8 mouse cellular contexts compared by ENCODE assay signal in genomic region chr7:44496771-44497109, GRCm38 (mm10). TPM values are rescaled to one million over a fixed set of nuclear protein-coding genes. Genes with fewer than 3 reads are reported as not detected.
A peak's percentile ranks its signal among the peaks of the same experiment; 100 is the strongest.
DNase-seq lines count a peak whose midpoint lies in the region; ATAC-seq and TF ChIP-seq lines count a peak whose summit lies in the region.

No protein-coding gene starts in this region.

- WGBS in liver, adult 2 months: 2% methylated on average over 26 of the region's 26 CpGs
- under 1% methylated on average over 26 of the region's 26 CpGs for WGBS in embryonic facial prominence, embryonic 12.5 days
- 1% methylated on average over 26 of the region's 26 CpGs for WGBS in intestine, embryonic 14.5 days

- no peaks in the 10 kb centered on the region for H3K9me3 ChIP-seq in embryonic facial prominence, embryonic 12.5 days
- H3K9me3 ChIP-seq in intestine, embryonic 14.5 days (ENCODE audit: control insufficient read depth, low read length): no peaks in the 10 kb centered on the region

- H3K36me3 ChIP-seq in liver, adult 2 months (ENCODE audit: control insufficient read depth, insufficient read depth, low read length): no peaks in the 10 kb centered on the region
- H3K36me3 ChIP-seq in embryonic facial prominence, embryonic 12.5 days: peaks cover 24% of the 10 kb centered on the region
- H3K36me3 ChIP-seq in intestine, embryonic 14.5 days (ENCODE audit: control insufficient read depth, insufficient read depth, low read length): peaks cover 26% of the 10 kb centered on the region
- H3K36me3 ChIP-seq in myocyte (ENCODE audit: control insufficient read depth, insufficient read depth): no peaks in the 10 kb centered on the region

- ATAC-seq in embryonic facial prominence, embryonic 12.5 days (ENCODE audit: insufficient number of reproducible peaks, insufficient read depth, low FRiP score, low TSS enrichment): no peak
- no peak for ATAC-seq in intestine, embryonic 14.5 days (replicated peaks; ENCODE audit: low FRiP score, low TSS enrichment, low read depth)
- ATAC-seq in granulocyte monocyte progenitor cell, adult 5-6 weeks (replicated peaks; ENCODE audit: poor library complexity, severe bottlenecking): no peak; the same call in 1 of the 2 replicates

- H3K79me2 ChIP-seq in liver, adult 2 months (ENCODE audit: control insufficient read depth, insufficient read depth, low read length): peaks cover 8% of the 10 kb centered on the region; the same call in 1 of the 2 replicates
- peaks cover 11% of the 10 kb centered on the region for H3K79me2 ChIP-seq in myocyte (ENCODE audit: control insufficient read depth, insufficient read depth)

- peaks cover 25% of the 10 kb centered on the region for H3K4me1 ChIP-seq in liver, adult 2 months (ENCODE audit: control insufficient read depth, insufficient read depth, low read length)
- H3K4me1 ChIP-seq in embryonic facial prominence, embryonic 12.5 days: peaks cover 12% of the 10 kb centered on the region
- H3K4me1 ChIP-seq in intestine, embryonic 14.5 days (replicated peaks; ENCODE audit: control insufficient read depth, insufficient read depth, low read length): peaks cover 9% of the 10 kb centered on the region

- peak overlapping the region; percentile 47 for H3ac ChIP-seq in myocyte (ENCODE audit: control insufficient read depth, insufficient read length)

- peak overlapping the region; percentile 45 for H3K9ac ChIP-seq in liver, adult 2 months (ENCODE audit: low read depth, low read length)
- peak overlapping the region; percentile 74 for H3K9ac ChIP-seq in embryonic facial prominence, embryonic 12.5 days
- H3K9ac ChIP-seq in intestine, embryonic 14.5 days (ENCODE audit: low read length): peak overlapping the region; percentile 86

- DNase-seq in liver, adult 2 months (ENCODE audit: extremely low read depth, low read depth, low spot score): no peak
- no peak for DNase-seq in liver
- no peak for DNase-seq in intestine, embryonic 14.5 days (ENCODE audit: low spot score)
- no peak for DNase-seq in adipocyte (ENCODE audit: low spot score)
- DNase-seq in cerebellum, adult 9-11 months: no peak

- H3K27ac ChIP-seq in liver, adult 2 months (replicated peaks; ENCODE audit: insufficient read depth, low read depth, low read length): peak overlapping the region; percentile 25
- peak overlapping the region; percentile 94 for H3K27ac ChIP-seq in embryonic facial prominence, embryonic 12.5 days
- peak overlapping the region; percentile 94 for H3K27ac ChIP-seq in intestine, embryonic 14.5 days (ENCODE audit: low read depth)

- peak overlapping the region; percentile 67 for H3K4me3 ChIP-seq in liver, adult 2 months (ENCODE audit: insufficient read depth, low read depth, low read length)
- peak overlapping the region; percentile 68 for H3K4me3 ChIP-seq in embryonic facial prominence, embryonic 12.5 days
- H3K4me3 ChIP-seq in intestine, embryonic 14.5 days (ENCODE audit: low read depth, low read length): peak overlapping the region; percentile 92
- H3K4me3 ChIP-seq in myocyte: peak overlapping the region; percentile 53

- H3K27me3 ChIP-seq in liver, adult 2 months (ENCODE audit: control insufficient read depth, insufficient read depth, low read length): no peaks in the 10 kb centered on the region
- H3K27me3 ChIP-seq in embryonic facial prominence, embryonic 12.5 days: no peaks in the 10 kb centered on the region
- no peaks in the 10 kb centered on the region; the same call in 1 of the 2 replicates for H3K27me3 ChIP-seq in intestine, embryonic 14.5 days (replicated peaks; ENCODE audit: control insufficient read depth, insufficient read depth, low read length)
- no peaks in the 10 kb centered on the region for H3K27me3 ChIP-seq in myocyte (ENCODE audit: control insufficient read depth, insufficient read depth, insufficient read length)

- no peak for TF ChIP-seq POLR2A in liver, adult 2 months (IDR thresholded peaks at IDR 0.05; ENCODE audit: extremely low read depth, insufficient read depth, low read length)
- no peak for TF ChIP-seq POLR2A in myocyte (IDR thresholded peaks at IDR 0.05; ENCODE audit: insufficient read length, low read depth)

- H3K4me2 ChIP-seq in embryonic facial prominence, embryonic 12.5 days (replicated peaks): peak overlapping the region; percentile 68
- peak overlapping the region; percentile 92 for H3K4me2 ChIP-seq in intestine, embryonic 14.5 days (ENCODE audit: low read length)
- H3K4me2 ChIP-seq in myocyte (ENCODE audit: low read depth): peak overlapping the region; percentile 88

- TF ChIP-seq CTCF in liver, adult 2 months (IDR thresholded peaks at IDR 0.05; ENCODE audit: low read depth, low read length): no peak

TF ChIP-seq in myocyte, 11 proteins besides CTCF, POLR2A, EP300 and RAD21:
- TF ChIP-seq POLR2AphosphoS2 (IDR thresholded peaks at IDR 0.05; ENCODE audit: insufficient read length, low read depth): no peak
- no peak for TF ChIP-seq TCF12 (IDR thresholded peaks at IDR 0.05; ENCODE audit: insufficient read depth, poor library complexity, severe bottlenecking)
- TF ChIP-seq E2F4 (IDR thresholded peaks at IDR 0.05; ENCODE audit: insufficient read depth): no peak
- TF ChIP-seq USF1 (IDR thresholded peaks at IDR 0.05; ENCODE audit: low read depth): no peak
- TF ChIP-seq TCF3 (IDR thresholded peaks at IDR 0.05; ENCODE audit: insufficient read length, low read depth): no peak
- TF ChIP-seq MAX (IDR thresholded peaks at IDR 0.05; ENCODE audit: low read depth): no peak
- no peak for TF ChIP-seq MYOD1 (IDR thresholded peaks at IDR 0.05; ENCODE audit: control insufficient read depth in 1 of 3, insufficient read length in 2 of 3, low read depth in 2 of 3)
- no peak for TF ChIP-seq REST (IDR thresholded peaks at IDR 0.05; ENCODE audit: insufficient read depth, insufficient read length)

RNA-seq across cellular contexts. Expression of gene Fam71e1, which starts 0.4 kb away (rescaled TPM):
- 1.7 and 1.8 TPM in 2 replicates for total RNA-seq in liver, adult 2 months (2014; rRNA removed)
- 4.1 and 4.7 TPM in 2 replicates for polyA plus RNA-seq in liver, adult 2 months (2012; rRNA removed)
- 20.2 and 22.5 TPM in 2 replicates for polyA plus RNA-seq in embryonic facial prominence, embryonic 12.5 days (2016; fragmentation: Nextera tagmentation; extraction: Ambion mirVana)
- polyA plus RNA-seq in intestine, embryonic 14.5 days (2014; fragmentation: Nextera tagmentation; extraction: Ambion mirVana): 10.2 and 11.5 TPM in 2 replicates
- polyA plus RNA-seq in myocyte (2012; fragmentation: generic; extraction: Trizol): 1.7 TPM
- total RNA-seq in granulocyte monocyte progenitor cell, adult 5-6 weeks (2014; fragmentation: Nextera tagmentation): 12.3 TPM in 1 of 2 replicates, not detected in the other
- total RNA-seq in granulocyte monocyte progenitor cell, adult 5-6 weeks (2017): 0.67 and 3.0 TPM in 2 replicates

RNA-seq across cellular contexts. Expression of gene Emc10, which starts 0.4 kb away (rescaled TPM):
- total RNA-seq in liver, adult 2 months (2014; rRNA removed): 29.7 and 40.5 TPM in 2 replicates
- 227 and 287 TPM in 2 replicates for polyA plus RNA-seq in liver, adult 2 months (2012; rRNA removed)
- polyA plus RNA-seq in embryonic facial prominence, embryonic 12.5 days (2016; fragmentation: Nextera tagmentation; extraction: Ambion mirVana): 121 and 124 TPM in 2 replicates
- polyA plus RNA-seq in intestine, embryonic 14.5 days (2014; fragmentation: Nextera tagmentation; extraction: Ambion mirVana): 107 and 116 TPM in 2 replicates
- polyA plus RNA-seq in myocyte (2012; fragmentation: generic; extraction: Trizol): 98.2 TPM
- total RNA-seq in granulocyte monocyte progenitor cell, adult 5-6 weeks (2014; fragmentation: Nextera tagmentation): 63.1 and 126 TPM in 2 replicates
- 33.7 and 42.0 TPM in 2 replicates for total RNA-seq in granulocyte monocyte progenitor cell, adult 5-6 weeks (2017)

RNA-seq across cellular contexts. Expression of gene Mybpc2, which starts 27.7 kb away (rescaled TPM):
- total RNA-seq in liver, adult 2 months (2014; rRNA removed): 0.55 TPM in 1 of 2 replicates, not detected in the other
- polyA plus RNA-seq in liver, adult 2 months (2012; rRNA removed): not detected in 2 replicates
- polyA plus RNA-seq in embryonic facial prominence, embryonic 12.5 days (2016; fragmentation: Nextera tagmentation; extraction: Ambion mirVana): 0.06 TPM in 2 replicates
- polyA plus RNA-seq in intestine, embryonic 14.5 days (2014; fragmentation: Nextera tagmentation; extraction: Ambion mirVana): 0.28 and 0.32 TPM in 2 replicates
- polyA plus RNA-seq in myocyte (2012; fragmentation: generic; extraction: Trizol): 4.7 TPM
- total RNA-seq in granulocyte monocyte progenitor cell, adult 5-6 weeks (2014; fragmentation: Nextera tagmentation): not detected in 2 replicates
- total RNA-seq in granulocyte monocyte progenitor cell, adult 5-6 weeks (2017): not detected in 2 replicates

RNA-seq across cellular contexts. Expression of gene Josd2, which starts 29.0 kb away (rescaled TPM):
- total RNA-seq in liver, adult 2 months (2014; rRNA removed): 25.5 and 27.1 TPM in 2 replicates
- 99.7 and 206 TPM in 2 replicates for polyA plus RNA-seq in liver, adult 2 months (2012; rRNA removed)
- polyA plus RNA-seq in embryonic facial prominence, embryonic 12.5 days (2016; fragmentation: Nextera tagmentation; extraction: Ambion mirVana): 80.4 and 85.6 TPM in 2 replicates
- polyA plus RNA-seq in intestine, embryonic 14.5 days (2014; fragmentation: Nextera tagmentation; extraction: Ambion mirVana): 72.1 and 77.0 TPM in 2 replicates
- 233 TPM for polyA plus RNA-seq in myocyte (2012; fragmentation: generic; extraction: Trizol)
- total RNA-seq in granulocyte monocyte progenitor cell, adult 5-6 weeks (2014; fragmentation: Nextera tagmentation): 26.4 and 62.3 TPM in 2 replicates
- 15.9 and 31.2 TPM in 2 replicates for total RNA-seq in granulocyte monocyte progenitor cell, adult 5-6 weeks (2017)

RNA-seq across cellular contexts. Expression of gene Aspdh, which starts 31.5 kb away (rescaled TPM):
- total RNA-seq in liver, adult 2 months (2014; rRNA removed): 146 and 158 TPM in 2 replicates
- 537 and 608 TPM in 2 replicates for polyA plus RNA-seq in liver, adult 2 months (2012; rRNA removed)
- 0.42 and 0.71 TPM in 2 replicates for polyA plus RNA-seq in embryonic facial prominence, embryonic 12.5 days (2016; fragmentation: Nextera tagmentation; extraction: Ambion mirVana)
- 0.65 TPM in 1 of 2 replicates, not detected in the other for polyA plus RNA-seq in intestine, embryonic 14.5 days (2014; fragmentation: Nextera tagmentation; extraction: Ambion mirVana)
- not detected for polyA plus RNA-seq in myocyte (2012; fragmentation: generic; extraction: Trizol)
- not detected in 2 replicates for total RNA-seq in granulocyte monocyte progenitor cell, adult 5-6 weeks (2014; fragmentation: Nextera tagmentation)
- total RNA-seq in granulocyte monocyte progenitor cell, adult 5-6 weeks (2017): not detected in 2 replicates

Comparison
In these comparisons a context has a peak if more than half of its experiments do, and no peak if none do; other contexts are left out.
1. H3K27ac ChIP-seq: peak in every context shown above with its lines; median percentile 94 in embryonic facial prominence, embryonic 12.5 days; 94 in intestine, embryonic 14.5 days; 25 in liver, adult 2 months.